Mouse (Mus musculus) spleen, adult 2 months (tissue): ENCODE data around the gene Prkar2b.

ENCODE experiments used
- CTCF ChIP-seq: fragments of 200-500 bp; IDR thresholded peaks from 2 replicates; pipeline ENCODE4 v1.5.1; 2011; ENCODE audit warnings: mild to moderate bottlenecking, inconsistent platforms; ENCODE audit not compliant: insufficient read depth, insufficient read length, insufficient replicate concordance; ENCODE audit errors: extremely low read depth
- POLR2A ChIP-seq: fragments of 200-500 bp; IDR thresholded peaks from 2 replicates; pipeline ENCODE4 v1.6.1; 2011; ENCODE audit warnings: low read depth, low read length, inconsistent platforms

DNA sequence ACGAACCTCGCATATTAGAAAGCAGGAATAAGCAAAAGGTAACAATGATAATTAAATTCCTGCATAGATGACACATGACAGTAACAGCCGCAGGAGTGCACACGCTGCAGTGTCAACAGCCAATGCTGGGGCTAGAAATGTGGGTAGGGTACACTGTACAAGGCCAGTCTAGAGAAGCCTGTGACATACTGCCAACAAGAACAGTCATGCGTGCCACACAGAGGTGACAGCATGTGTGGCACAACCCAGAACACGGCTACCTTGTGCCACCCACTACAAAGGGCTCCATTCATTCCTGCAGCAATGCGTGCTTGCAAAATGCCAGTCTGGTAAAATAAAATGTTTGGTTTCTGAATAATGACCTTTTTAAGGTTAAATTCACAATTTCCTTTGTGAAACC, 28.2 kb downstream of the Prkar2b start:
- TF ChIP-seq CTCF (no peak), POLR2A (no peak)
